Mouse (Mus musculus) right cerebral cortex, postnatal 4 days (tissue): ENCODE data around the gene Mras.

Experiments
- DNase-seq: peaks from one replicate; pipeline ENCODE4 v3.0.0-alpha.2; 2022

Mras gene

GRCm38 (mm10) chr9:99354796-99355195, 82.4 kb downstream of the Mras start:
- DNase-seq = no peak

DNA sequence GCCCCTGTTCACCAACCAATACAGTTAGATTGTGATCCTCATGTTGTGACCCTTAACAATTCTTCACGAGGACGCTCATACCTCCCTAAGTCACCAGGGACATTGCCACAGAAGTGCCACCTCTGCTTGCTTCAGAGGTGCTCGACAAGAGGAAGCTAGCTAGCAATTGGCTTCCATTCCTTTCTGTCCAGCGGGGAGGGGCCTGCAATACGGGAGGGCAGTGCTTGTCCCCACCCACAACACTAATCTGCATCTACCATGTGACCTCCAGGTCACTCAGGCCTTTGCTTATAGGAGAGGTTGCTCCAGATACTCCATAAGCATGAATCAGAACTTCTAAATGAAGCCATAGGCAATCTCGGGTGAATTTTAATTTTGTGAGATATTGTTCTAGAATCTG, 83.8 kb downstream of the Mras start:
- no peak for DNase-seq

DNA sequence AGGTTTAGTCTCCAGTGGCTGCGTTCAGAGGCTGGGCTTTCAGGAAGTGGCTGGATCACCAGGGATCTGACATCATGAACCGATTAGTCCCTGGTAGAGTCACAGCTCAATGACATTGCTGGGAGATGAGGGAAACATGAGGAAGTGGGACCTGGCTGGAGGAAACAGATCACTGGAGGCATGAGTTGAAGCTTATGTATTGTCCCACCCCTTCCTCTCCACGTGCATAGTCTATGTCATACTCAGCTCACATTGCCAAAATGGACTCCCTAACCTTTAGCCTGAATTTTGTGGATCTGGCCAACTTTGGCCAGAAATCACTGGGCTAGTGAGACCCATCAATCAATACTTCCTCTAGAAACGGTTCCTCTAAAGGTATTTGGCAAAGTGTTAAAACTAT, 84.2 kb downstream of the Mras start:
- no peak for DNase-seq

DNA sequence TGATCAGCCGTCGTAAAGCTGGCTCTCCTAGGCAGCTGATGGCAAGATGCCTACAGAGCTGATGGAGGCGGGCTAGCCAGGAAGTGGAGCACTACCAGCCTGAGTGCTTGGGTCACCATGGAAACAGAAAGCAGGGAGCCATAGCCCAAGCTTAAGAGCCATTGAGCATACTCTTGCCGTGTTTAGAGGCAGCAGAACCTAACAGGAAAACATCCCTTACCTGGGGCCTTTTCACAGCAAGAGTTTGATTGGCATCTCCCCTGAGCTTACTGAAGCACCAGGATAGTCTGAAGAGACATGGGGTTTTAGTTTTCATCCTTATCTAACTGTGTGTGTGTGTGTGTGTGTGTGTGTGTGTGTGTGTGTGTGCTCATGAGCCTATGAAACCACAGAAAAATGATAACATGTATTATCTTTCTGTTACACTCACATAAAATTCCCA, 91.8 kb downstream of the Mras start:
- peak; percentile 66 for DNase-seq

DNA sequence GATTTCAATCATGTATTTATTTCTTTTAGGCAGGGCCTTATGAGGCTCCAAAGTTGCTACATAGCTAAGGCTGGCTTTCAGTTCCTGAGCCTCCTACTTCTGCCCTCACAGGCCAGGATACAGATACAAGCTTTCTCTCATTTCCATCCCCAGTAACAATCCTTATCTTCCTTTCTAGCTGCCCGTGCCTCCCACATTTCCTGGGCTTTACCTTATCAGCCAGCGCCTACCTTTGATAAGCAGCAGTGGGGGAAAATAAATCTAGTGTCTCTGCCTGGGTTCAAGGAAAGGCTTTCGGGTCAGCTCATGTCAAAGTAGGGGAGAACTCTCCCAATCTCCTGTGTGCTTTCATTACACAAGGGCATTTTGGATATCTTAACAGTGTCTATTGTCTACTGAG, 95.6 kb downstream of the Mras start:
- DNase-seq = no peak

DNA sequence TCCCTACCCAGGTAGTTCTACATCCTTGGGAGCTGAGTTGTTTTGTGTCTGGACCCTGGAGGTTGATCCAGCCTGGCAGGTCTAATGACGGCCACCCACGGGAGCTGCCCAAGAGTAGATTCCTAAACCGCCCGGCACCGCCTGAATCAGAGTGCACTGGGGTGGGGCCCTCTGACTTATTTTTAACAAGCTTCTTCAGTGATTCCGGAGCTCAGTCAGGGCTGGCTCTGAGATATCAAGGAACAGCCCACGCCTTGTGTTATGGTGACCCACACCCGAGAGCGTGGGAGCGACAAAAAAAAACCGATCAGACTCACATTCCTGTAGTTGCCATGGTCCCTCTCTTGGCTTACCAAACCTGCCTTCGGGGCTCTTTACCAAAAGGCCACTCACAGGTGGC, 97.1 kb downstream of the Mras start:
- no peak for DNase-seq

DNA sequence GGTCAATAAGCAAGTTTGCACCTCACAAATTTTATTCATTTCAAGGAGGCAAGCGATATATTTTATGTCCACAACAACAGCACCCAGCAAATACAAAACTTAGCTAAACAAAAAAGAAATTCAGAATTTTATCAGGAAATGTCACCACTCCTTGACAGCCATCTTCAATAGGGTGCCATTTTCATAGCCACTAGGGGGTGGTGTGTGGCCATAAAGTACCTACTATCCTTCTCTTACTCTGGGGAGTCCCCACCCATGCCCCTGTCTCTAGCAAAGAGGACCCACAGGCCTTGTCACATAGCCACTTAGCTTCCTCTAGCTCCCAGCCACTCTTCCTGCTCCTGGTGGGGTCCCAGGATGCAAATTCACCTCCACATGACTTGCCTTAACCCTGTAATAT, 98.0 kb downstream of the Mras start:
- DNase-seq = no peak

DNA sequence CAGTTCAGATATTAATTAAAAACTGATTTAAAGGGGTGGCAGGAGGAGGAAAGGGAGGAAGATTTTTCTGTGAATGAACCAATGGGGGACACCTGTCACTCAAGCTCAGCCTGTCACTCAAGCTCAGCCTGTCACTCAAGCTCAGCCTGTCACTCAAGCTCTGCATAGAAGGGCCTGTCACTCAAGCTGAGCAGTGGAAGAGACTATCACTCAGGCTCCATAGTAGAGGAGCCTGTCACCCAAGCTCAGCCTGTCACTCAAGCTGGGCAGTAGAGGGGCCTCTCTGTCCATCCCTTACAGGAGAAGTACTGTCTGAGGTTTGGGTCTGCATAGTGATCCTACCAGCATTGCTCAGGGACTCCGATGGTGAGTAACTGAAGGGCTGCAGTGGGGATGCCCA, 98.9 kb downstream of the Mras start:
- DNase-seq = no peak

- DNase-seq = no peak
Observed at GRCm38 (mm10) chr9:99336538-99336937, 100.6 kb downstream of the Mras start.
